Mouse (Mus musculus) kidney, postnatal 0 days (tissue): ENCODE data around the gene Ctsw. TPM values are rescaled to one million over a fixed set of nuclear protein-coding genes. Genes with fewer than 3 reads are reported as not detected.

Source experiments
- ATAC-seq: fragments of 200-750 bp; cut with Nextera tagmentation; replicated peaks from 2 replicates; pipeline ENCODE4 v1.8.0; 2017; ENCODE audit warnings: low read depth, moderate number of reproducible peaks, moderate TSS enrichment, moderate library complexity; ENCODE audit not compliant: low FRiP score
- DNase-seq: peaks from one replicate; pipeline ENCODE4 v3.0.0-alpha.2; 2016; ENCODE audit warnings: low spot score
- H3K27ac ChIP-seq: fragments of 300-500 bp; sonication (generic); 2 replicates; pipeline ENCODE4 v1.5.1; 2014; ENCODE audit warnings: mild to moderate bottlenecking
- H3K27me3 ChIP-seq: fragments of 300-500 bp; sonication (generic); 2 replicates; pipeline ENCODE4 v1.6.1; 2014; ENCODE audit warnings: low read length, mixed read lengths; ENCODE audit not compliant: insufficient read depth
- H3K36me3 ChIP-seq: fragments of 300-500 bp; sonication (generic); 2 replicates; pipeline ENCODE4 v1.6.1; 2014; ENCODE audit warnings: low read length, mixed read lengths; ENCODE audit not compliant: insufficient read depth
- H3K4me1 ChIP-seq: fragments of 300-500 bp; sonication (generic); replicated peaks from 2 replicates; pipeline ENCODE4 v1.6.1; 2014; ENCODE audit warnings: antibody characterized with exemption, low read length, mixed read lengths; ENCODE audit not compliant: insufficient read depth
- H3K4me2 ChIP-seq: fragments of 300-500 bp; sonication (generic); 2 replicates; pipeline ENCODE4 v1.6.1; 2014; ENCODE audit warnings: mild to moderate bottlenecking, low read length, moderate library complexity, mixed read lengths
- H3K4me3 ChIP-seq: fragments of 300-500 bp; sonication (generic); replicated peaks from 2 replicates; pipeline ENCODE4 v1.5.1; 2014; ENCODE audit warnings: low read depth, low read length
- H3K9ac ChIP-seq: fragments of 300-500 bp; sonication (generic); 2 replicates; pipeline ENCODE4 v1.6.1; 2014; ENCODE audit warnings: low read depth, low read length
- H3K9me3 ChIP-seq: fragments of 300-500 bp; sonication (generic); replicated peaks from 2 replicates; pipeline ENCODE4 v1.6.1; 2016; ENCODE audit warnings: low read length, inconsistent platforms, mixed read lengths
- CTCF ChIP-seq: IDR thresholded peaks from 2 replicates; pipeline ENCODE4 v1.5.1; 2016; ENCODE audit warnings: antibody characterized with exemption, low read depth, mild to moderate bottlenecking, moderate library complexity
- WGBS: fragments of 180-500 bp; shearing (Covaris S2); extraction: QIAGEN DNeasy Blood & Tissue Kit; methylation state at CpG from one replicate; pipeline ENCODE4 v1.1.7; 2014; 5-methylcytosine and 5-hydroxymethylcytosine counted together
- polyA plus RNA-seq: library from polyadenylated mRNA; unstranded; fragments of >200 nt; fragmentation: Nextera tagmentation; extraction: Ambion mirVana; gene quantifications from 2 replicates; pipeline ENCODE4 v1.2.1, GENCODE M21; 2015

The Ctsw gene
- polyA plus RNA-seq, 1 experiment from 2014 or later, result 0.79 TPM

DNA sequence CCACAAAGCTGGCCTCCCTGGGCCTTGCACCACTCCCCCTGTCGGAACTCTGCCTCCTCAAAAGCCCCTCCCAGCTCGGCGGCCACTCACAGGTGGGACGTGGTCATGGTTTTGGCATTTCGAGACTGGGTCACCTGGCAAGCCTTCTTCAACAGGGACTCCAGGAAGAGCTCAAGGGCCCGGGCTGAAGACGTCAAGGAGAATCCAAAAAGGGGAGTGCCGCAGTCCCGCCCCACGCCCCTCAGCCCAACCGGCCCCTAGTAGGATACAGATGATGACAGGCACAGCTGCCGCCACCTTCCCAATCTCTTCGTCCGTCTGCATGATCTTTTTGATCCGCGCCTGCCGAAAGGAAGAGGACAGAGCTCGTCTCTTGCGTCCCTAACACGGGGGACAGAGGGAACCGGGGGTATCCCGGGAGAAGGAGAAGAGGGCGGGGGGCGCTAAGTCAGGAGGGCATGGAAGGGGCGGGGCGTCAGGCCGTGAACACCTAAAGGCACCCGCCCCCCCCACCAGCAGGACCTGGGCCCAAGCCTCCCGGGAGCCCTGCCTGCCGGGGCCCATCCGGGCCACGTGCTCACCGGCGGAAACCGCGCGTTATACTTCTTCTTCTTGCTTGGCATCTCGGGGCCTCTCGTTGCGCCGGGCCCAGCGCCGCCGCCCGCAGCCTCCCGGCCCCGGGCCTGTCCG is 44.1 kb downstream of the Ctsw start:
- TF ChIP-seq CTCF, result peak; percentile 43
- peak overlapping the region; percentile 92 for H3K27ac ChIP-seq
- H3K9me3 ChIP-seq, result no peaks in the 10 kb centered on the region
- ATAC-seq, result peak; percentile 67
- peaks cover 30% of the 10 kb centered on the region for H3K4me1 ChIP-seq
- peak overlapping the region; percentile 85 for H3K9ac ChIP-seq
- DNase-seq, result peak; percentile 80
- no peaks in the 10 kb centered on the region for H3K27me3 ChIP-seq
- peak overlapping the region; percentile 67 for H3K4me3 ChIP-seq
- under 1% methylated on average over 28 of the region's 48 CpGs for WGBS
- H3K36me3 ChIP-seq, result peaks cover 25% of the 10 kb centered on the region; the same call in 1 of the 2 replicates
- peak overlapping the region; percentile 78 for H3K4me2 ChIP-seq

DNA sequence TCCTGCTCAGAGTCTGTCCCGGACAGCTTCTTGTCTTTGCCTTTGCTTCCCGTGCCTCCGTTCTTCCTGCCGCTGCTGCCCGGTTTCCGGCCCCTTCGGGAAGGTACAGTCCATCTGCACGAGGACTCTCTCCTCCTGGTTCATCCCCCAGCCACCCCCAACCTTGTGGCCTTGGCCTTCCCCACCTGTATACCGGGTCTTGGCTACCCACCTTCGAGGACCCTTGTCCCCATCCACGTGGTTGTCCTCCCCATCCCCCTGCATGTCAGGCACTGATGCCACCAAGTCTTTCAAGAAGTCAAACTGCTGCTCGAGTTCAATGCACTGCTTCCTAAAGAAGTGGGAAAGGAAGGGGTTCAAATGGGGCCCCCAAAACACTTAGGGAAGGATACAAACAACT is 44.7 kb downstream of the Ctsw start:
- peak overlapping the region; percentile 78 for H3K4me2 ChIP-seq
- H3K4me3 ChIP-seq, result peak overlapping the region; percentile 67
- no peaks in the 10 kb centered on the region for H3K27me3 ChIP-seq
- H3K36me3 ChIP-seq, result peaks cover 25% of the 10 kb centered on the region; the same call in 1 of the 2 replicates
- no peaks in the 10 kb centered on the region for H3K9me3 ChIP-seq
- H3K27ac ChIP-seq, result peak overlapping the region; percentile 92
- ATAC-seq, result no peak
- H3K9ac ChIP-seq, result peak overlapping the region; percentile 85
- 57% methylated on average over 12 of the region's 12 CpGs for WGBS
- no peak for TF ChIP-seq CTCF
- peaks cover 30% of the 10 kb centered on the region for H3K4me1 ChIP-seq
- no peak for DNase-seq

DNA sequence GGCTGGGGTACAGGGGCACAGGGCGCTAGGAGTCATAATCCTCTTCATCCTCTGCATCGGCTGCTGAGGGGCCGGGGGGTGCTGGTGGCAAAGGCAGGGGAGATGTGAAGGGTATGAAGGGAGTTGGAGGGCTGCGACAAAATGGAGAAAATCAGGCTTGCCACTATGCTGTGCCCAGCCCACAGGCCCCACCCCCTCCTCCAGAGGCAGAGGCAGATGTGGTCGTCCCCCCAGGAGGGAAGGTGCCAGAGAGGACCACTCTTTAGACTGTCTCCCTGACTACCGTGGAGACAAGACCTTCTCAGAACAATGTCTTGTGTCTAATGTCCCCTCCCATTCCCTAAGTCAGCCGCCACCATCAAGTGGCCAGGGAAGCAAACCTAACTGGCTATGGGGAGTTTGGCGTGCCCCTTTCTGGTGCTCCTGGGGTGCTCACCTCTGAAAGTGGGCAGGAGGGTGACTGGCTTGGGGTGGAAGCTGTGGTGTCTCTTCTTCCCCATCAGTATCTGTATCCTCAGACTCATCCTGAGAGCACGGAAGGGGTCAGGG is 45.3 kb downstream of the Ctsw start:
- TF ChIP-seq CTCF, result no peak
- no peak for ATAC-seq
- Histone ChIP-seq H3K4me1 (peaks cover 30% of the 10 kb centered on the region), H3K36me3 (peaks cover 27% of the 10 kb centered on the region; the same call in 1 of the 2 replicates), H3K9me3 (no peaks in the 10 kb centered on the region), H3K4me3 (peak overlapping the region; percentile 67; the same call in 1 of the 2 replicates), H3K27me3 (no peaks in the 10 kb centered on the region), H3K4me2 (peak overlapping the region; percentile 78; the same call in 1 of the 2 replicates), H3K27ac (no peak overlapping the region), H3K9ac (peak overlapping the region; percentile 85; the same call in 1 of the 2 replicates)
- no peak for DNase-seq
- WGBS, result 84% methylated on average over 9 of the region's 9 CpGs

DNA sequence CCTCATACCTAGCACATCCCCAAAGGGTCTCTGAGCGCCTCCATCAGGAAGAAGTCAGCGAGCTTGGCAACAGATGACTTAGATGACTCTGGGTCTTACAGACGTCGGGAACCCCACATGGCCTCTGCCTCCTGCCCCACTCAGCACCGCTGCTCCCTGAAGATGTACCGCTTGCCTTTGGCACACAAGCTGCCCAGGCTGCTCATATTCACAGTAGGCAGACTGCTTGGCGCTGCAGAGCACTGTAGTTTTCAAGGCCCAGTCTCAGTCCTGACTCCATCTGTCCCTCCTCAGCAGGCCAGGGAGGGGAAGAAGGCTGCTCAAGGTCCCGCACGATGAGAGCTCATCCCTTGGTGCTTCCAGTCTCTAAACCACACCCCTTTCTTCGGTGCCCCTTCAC is 46.0 kb downstream of the Ctsw start:
- Histone ChIP-seq H3K4me2 (no peak overlapping the region), H3K27ac (no peak overlapping the region), H3K36me3 (peaks cover 27% of the 10 kb centered on the region; the same call in 1 of the 2 replicates), H3K4me3 (no peak overlapping the region), H3K9me3 (no peaks in the 10 kb centered on the region), H3K27me3 (no peaks in the 10 kb centered on the region), H3K4me1 (peaks cover 30% of the 10 kb centered on the region), H3K9ac (no peak overlapping the region)
- WGBS, result 82% methylated on average over 10 of the region's 10 CpGs
- DNase-seq (no peak), ATAC-seq (no peak)
- TF ChIP-seq CTCF, result no peak

DNA sequence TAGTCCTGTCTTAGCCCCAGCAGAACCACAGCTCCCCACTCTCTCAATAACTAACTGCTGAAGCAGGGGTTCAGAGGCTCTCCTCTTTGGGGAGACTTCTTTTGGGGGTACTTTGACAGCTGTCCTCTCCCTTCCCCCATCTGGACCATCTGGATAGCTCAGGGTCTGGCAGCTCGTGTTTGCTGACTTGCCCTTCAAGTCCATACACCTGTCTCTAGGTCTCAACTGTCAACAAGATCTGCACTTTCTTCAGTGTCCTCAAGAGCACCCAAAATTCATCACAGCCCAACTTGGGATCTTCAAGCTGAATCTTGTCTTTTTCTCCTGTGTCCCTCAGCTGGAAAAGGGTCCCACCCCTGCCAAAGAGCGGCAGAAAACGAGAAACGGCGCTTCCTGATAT is 46.5 kb downstream of the Ctsw start:
- Histone ChIP-seq H3K4me1 (peaks cover 26% of the 10 kb centered on the region), H3K27me3 (no peaks in the 10 kb centered on the region), H3K4me3 (no peak overlapping the region), H3K9me3 (no peaks in the 10 kb centered on the region), H3K9ac (no peak overlapping the region), H3K27ac (no peak overlapping the region), H3K4me2 (no peak overlapping the region), H3K36me3 (peaks cover 27% of the 10 kb centered on the region; the same call in 1 of the 2 replicates)
- no peak for ATAC-seq
- no peak for TF ChIP-seq CTCF
- WGBS, result 84% methylated on average over 5 of the region's 5 CpGs
- DNase-seq, result no peak

DNA sequence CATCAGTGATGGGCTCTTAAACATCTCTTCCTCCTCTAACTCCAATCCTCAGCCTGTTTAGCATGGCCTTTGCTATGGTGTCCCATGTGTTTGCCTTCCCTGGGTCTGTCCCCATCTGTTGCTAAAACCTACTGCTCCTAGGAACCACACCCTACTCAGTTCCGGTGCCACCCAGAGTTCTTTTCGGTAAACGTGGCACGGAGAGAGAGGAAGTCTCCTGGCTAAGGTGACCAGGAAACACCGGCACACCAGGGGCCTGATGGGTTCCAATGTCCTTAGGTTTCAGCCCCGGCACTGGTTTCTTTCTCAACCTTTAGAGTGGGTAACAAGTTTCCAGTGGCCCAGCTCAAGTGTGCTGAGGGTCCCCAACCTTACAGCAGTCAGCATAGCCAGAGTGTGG is 47.7 kb downstream of the Ctsw start:
- peaks cover 23% of the 10 kb centered on the region; the same call in 1 of the 2 replicates for H3K36me3 ChIP-seq
- H3K4me3 ChIP-seq, result no peak overlapping the region
- DNase-seq (no peak), ATAC-seq (no peak)
- peaks cover 14% of the 10 kb centered on the region for H3K4me1 ChIP-seq
- no peak for TF ChIP-seq CTCF
- no peak overlapping the region for H3K27ac ChIP-seq
- no peaks in the 10 kb centered on the region for H3K27me3 ChIP-seq
- 91% methylated on average over 6 of the region's 6 CpGs for WGBS
- no peaks in the 10 kb centered on the region for H3K9me3 ChIP-seq
- no peak overlapping the region for H3K4me2 ChIP-seq
- no peak overlapping the region for H3K9ac ChIP-seq
